Mouse (Mus musculus) cerebellum, adult 2 months (tissue): ENCODE measurements around the gene Adam1a.

ENCODE experiments used
- CTCF ChIP-seq: fragments of 200-500 bp; IDR thresholded peaks from 2 replicates; pipeline ENCODE4 v1.5.1; 2011; ENCODE audit warnings: low read depth, mild to moderate bottlenecking, control low read depth, low read length, moderate library complexity, borderline replicate concordance; ENCODE audit not compliant: insufficient read depth
- POLR2A ChIP-seq: fragments of 200-500 bp; IDR thresholded peaks from 2 replicates; pipeline ENCODE4 v1.6.1; 2011; ENCODE audit warnings: low read length, control low read depth, borderline replicate concordance; ENCODE audit not compliant: insufficient read depth

GRCm38 (mm10) chr5:121493305-121493704 lies 52.0 kb downstream of the Adam1a start:
- TF ChIP-seq CTCF: no peak
- TF ChIP-seq POLR2A: no peak
